Mouse (Mus musculus): Measurements from ENCODE around the gene Ubp1.

- TF ChIP-seq CTCF (IDR thresholded peaks at IDR 0.05; ENCODE audit: extremely low read depth, insufficient read depth, low read length) (no peak), POLR2A (IDR thresholded peaks at IDR 0.05; ENCODE audit: extremely low read depth, insufficient read depth, low read length) (no peak)
Measured at GRCm38 (mm10) chr9:113992810-113993209, 62.1 kb downstream of the Ubp1 start.
